Mouse (Mus musculus) ES-E14 (cell line): Measurements from ENCODE around the gene Rad51b.

Source experiments
- CHD2 ChIP-seq: IDR thresholded peaks from 2 replicates; pipeline ENCODE4 v1.6.1; 2014; ENCODE audit warnings: mild to moderate bottlenecking, low read depth, low read length, inconsistent platforms
- ZC3H11A ChIP-seq: IDR thresholded peaks from 2 replicates; pipeline ENCODE4 v1.6.1; 2012; ENCODE audit warnings: low read depth, mild to moderate bottlenecking, inconsistent platforms, low read length, borderline replicate concordance

DNA sequence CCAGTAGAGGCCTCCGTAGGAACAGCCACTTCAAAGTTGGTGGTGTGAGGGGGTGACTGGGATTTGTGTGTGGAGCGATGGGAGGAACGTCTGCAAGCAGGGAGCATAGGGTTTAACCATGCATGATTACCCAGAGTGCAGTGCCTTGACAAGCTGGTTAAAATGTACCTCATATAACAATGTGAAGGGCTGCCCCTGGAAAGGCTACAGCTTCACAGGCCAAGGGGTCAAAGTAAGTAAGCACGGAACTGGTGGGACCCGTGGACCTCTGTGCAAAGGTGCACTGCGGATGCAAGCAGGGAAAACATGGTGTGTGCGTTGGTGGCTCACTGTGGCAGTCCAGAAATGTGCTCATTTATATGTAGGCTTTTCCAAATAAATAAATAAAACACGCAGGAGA lies 392.2 kb downstream of the Rad51b start:
- TF ChIP-seq CHD2, result no peak
- no peak for TF ChIP-seq ZC3H11A
